Mouse (Mus musculus) MEL (cell line): Measurements from ENCODE around the gene Gemin5. TPM values are rescaled to one million over a fixed set of nuclear protein-coding genes. Genes with fewer than 3 reads are reported as not detected.
"Not testable (repeated sequence)": the region's sequence is repeated elsewhere in the genome, so short reads cannot be mapped to it uniquely, and the experiment has no call there.

Experiments used
- DNase-seq: peaks from one replicate; pipeline ENCODE4 v3.0.0; 2011; ENCODE audit warnings: low read depth, low spot score
- H3K27ac ChIP-seq: 2 replicates; pipeline ENCODE4 v1.5.1; 2012; ENCODE audit warnings: low read depth, mild to moderate bottlenecking, control low read depth, low read length, moderate library complexity; ENCODE audit not compliant: control insufficient read depth
- H3K27me3 ChIP-seq, 2 experiments: fragments of 150-350 bp in 1 of 2; sonication (generic) in 1 of 2; 2 replicates each; pipeline ENCODE4 v1.6.1; 2012; ENCODE audit warnings: low read length in 2 of 2, mild to moderate bottlenecking in 2 of 2, improper control_type of control experiment in 1 of 2, moderate library complexity in 1 of 2; ENCODE audit not compliant: insufficient read depth in 2 of 2, control insufficient read depth in 1 of 2
- H3K36me3 ChIP-seq, 2 experiments: 2 replicates each; pipeline ENCODE4 v1.6.1; 2012 to 2014; ENCODE audit warnings: low read length in 2 of 2, improper control_type of control experiment in 1 of 2, inconsistent platforms in 1 of 2, mild to moderate bottlenecking in 1 of 2; ENCODE audit not compliant: insufficient read depth in 2 of 2, control insufficient read depth in 1 of 2
- H3K4me1 ChIP-seq, 2 experiments: fragments of 150-350 bp in 1 of 2; sonication (generic) in 1 of 2; 2 replicates each; pipeline ENCODE4 v1.6.1; 2012; ENCODE audit warnings: low read length in 2 of 2, improper control_type of control experiment in 1 of 2, mild to moderate bottlenecking in 1 of 2; ENCODE audit not compliant: insufficient read depth in 2 of 2, control insufficient read depth in 1 of 2
- H3K4me3 ChIP-seq, 2 experiments: fragments of 150-350 bp in 1 of 2; sonication (generic) in 1 of 2; 2 replicates each; pipeline ENCODE4 v1.5.1; 2012; ENCODE audit warnings: low read depth in 2 of 2, low read length in 2 of 2, mild to moderate bottlenecking in 2 of 2, moderate library complexity in 2 of 2, control low read depth in 1 of 2, improper control_type of control experiment in 1 of 2; ENCODE audit not compliant: control insufficient read depth in 1 of 2, insufficient read depth in 1 of 2
- H3K79me2 ChIP-seq: 2 replicates; pipeline ENCODE4 v1.6.1; 2012; ENCODE audit warnings: mild to moderate bottlenecking, low read length, moderate library complexity; ENCODE audit not compliant: control insufficient read depth, poor library complexity, insufficient read depth
- H3K9ac ChIP-seq: 2 replicates; pipeline ENCODE4 v1.6.1; 2012; ENCODE audit warnings: low read depth, mild to moderate bottlenecking, control low read depth, low read length, moderate library complexity; ENCODE audit not compliant: control insufficient read depth, poor library complexity, severe bottlenecking
- H3K9me3 ChIP-seq: fragments of 150-350 bp; sonication (generic); replicated peaks from 2 replicates; pipeline ENCODE4 v1.6.1; 2012; ENCODE audit warnings: mild to moderate bottlenecking, low read length, improper control_type of control experiment, moderate library complexity; ENCODE audit not compliant: insufficient read depth
- E2F4 ChIP-seq: IDR thresholded peaks from 2 replicates; pipeline ENCODE4 v1.6.1; 2011; ENCODE audit warnings: low read depth, low read length, improper control_type of control experiment, borderline replicate concordance
- ETS1 ChIP-seq: IDR thresholded peaks from 2 replicates; pipeline ENCODE4 v1.6.1; 2012; ENCODE audit warnings: low read depth, mild to moderate bottlenecking, inconsistent platforms, low read length, improper control_type of control experiment, moderate library complexity
- GATA1 ChIP-seq: IDR thresholded peaks from 2 replicates; pipeline ENCODE4 v1.6.1; 2011; ENCODE audit warnings: low read depth, low read length, improper control_type of control experiment
- HCFC1 ChIP-seq: IDR thresholded peaks from 2 replicates; pipeline ENCODE4 v1.6.1; 2012; ENCODE audit warnings: low read depth, mild to moderate bottlenecking, inconsistent platforms, low read length, improper control_type of control experiment, moderate library complexity
- MAX ChIP-seq: IDR thresholded peaks from 2 replicates; pipeline ENCODE4 v1.6.1; 2011; ENCODE audit warnings: low read length, improper control_type of control experiment
- MAZ ChIP-seq: IDR thresholded peaks from 2 replicates; pipeline ENCODE4 v1.6.1; 2012; ENCODE audit warnings: low read depth, mild to moderate bottlenecking, inconsistent platforms, low read length, improper control_type of control experiment
- MYB ChIP-seq: IDR thresholded peaks from 2 replicates; pipeline ENCODE4 v1.6.1; 2011; ENCODE audit warnings: mild to moderate bottlenecking, low read depth, low read length, improper control_type of control experiment
- NELFE ChIP-seq: IDR thresholded peaks from 2 replicates; pipeline ENCODE4 v1.6.1; 2011; ENCODE audit warnings: low read depth, low read length, improper control_type of control experiment
- NRF1 ChIP-seq: IDR thresholded peaks from 2 replicates; pipeline ENCODE4 v1.6.1; 2014; ENCODE audit warnings: low read depth, mild to moderate bottlenecking, inconsistent platforms, low read length, improper control_type of control experiment, moderate library complexity; ENCODE audit not compliant: poor library complexity, insufficient read depth, severe bottlenecking
- SIN3A ChIP-seq: IDR thresholded peaks from 2 replicates; pipeline ENCODE4 v1.6.1; 2012; ENCODE audit warnings: low read length, improper control_type of control experiment, inconsistent platforms
- TAL1 ChIP-seq: IDR thresholded peaks from 2 replicates; pipeline ENCODE4 v1.6.1; 2012; ENCODE audit warnings: mild to moderate bottlenecking, inconsistent platforms, low read length, moderate library complexity, mixed read lengths
- TCF12 ChIP-seq: IDR thresholded peaks from 2 replicates; pipeline ENCODE4 v1.6.1; 2014; ENCODE audit warnings: low read depth, mild to moderate bottlenecking, inconsistent platforms, low read length, improper control_type of control experiment, moderate library complexity
- ZC3H11A ChIP-seq: IDR thresholded peaks from 2 replicates; pipeline ENCODE4 v1.6.1; 2012; ENCODE audit warnings: low read depth, mild to moderate bottlenecking, inconsistent platforms, low read length, improper control_type of control experiment
- ZNF384 ChIP-seq: IDR thresholded peaks from 2 replicates; pipeline ENCODE4 v1.6.1; 2012; ENCODE audit warnings: low read depth, mild to moderate bottlenecking, inconsistent platforms, low read length, improper control_type of control experiment
- polyA plus RNA-seq, 2 experiments: library from polyadenylated mRNA; stranded (reverse) in 1 of 2; unstranded in 1 of 2; fragments of >175 nt in 1 of 2; fragments of >200 nt in 1 of 2; gene quantifications; 2 replicates each; pipeline versions ENCODE4 v1.2.1 to v1.2.4; 2012; ENCODE audit warnings: low replicate concordance in 2 of 2, low read depth in 1 of 2; ENCODE audit not compliant: insufficient read length in 2 of 2, insufficient read depth in 1 of 2, missing spikeins in 1 of 2
- total RNA-seq: library from RNA; depleted of rRNA; stranded (reverse); fragments of 300-350 nt; gene quantifications from 2 replicates; pipeline ENCODE4 v1.2.3, GENCODE M21; 2012

Gene Gemin5
- total and polyA plus RNA-seq, 3 experiments: 46.5 to 71.9 (median 52.5) TPM

DNA sequence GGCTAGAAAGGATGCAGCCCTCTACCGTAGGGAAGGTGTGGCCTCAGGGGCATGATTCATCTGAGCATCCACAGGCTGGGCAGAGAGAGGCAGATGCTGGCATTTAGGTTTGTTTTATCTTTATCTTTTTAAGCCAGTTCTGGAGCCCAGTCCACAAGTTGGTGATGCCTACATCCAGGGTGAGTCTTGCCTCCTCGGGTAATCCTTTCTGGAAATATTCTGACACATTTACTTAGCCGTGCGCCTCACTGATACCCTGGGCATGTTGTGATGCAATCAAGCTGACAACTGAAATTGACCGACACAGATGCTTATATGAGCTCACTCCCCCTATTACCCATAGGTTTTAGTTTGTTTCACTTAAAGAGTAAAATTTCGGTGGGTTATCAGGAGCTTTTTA is 48.5 kb upstream of the Gemin5 start:
- peak; percentile 41 for DNase-seq
- no peaks in the 10 kb centered on the region for H3K27me3 ChIP-seq
- peaks cover 2% of the 10 kb centered on the region; the same call in 1 of the 2 replicates for H3K79me2 ChIP-seq
- H3K4me3 ChIP-seq: no peak overlapping the region
- no peaks in the 10 kb centered on the region for H3K9me3 ChIP-seq
- peaks cover 0 to 17% of the 10 kb centered on the region in 2 experiments; a peak in 2 of 4 replicates for H3K36me3 ChIP-seq
- no peak for TF ChIP-seq NRF1
- TF ChIP-seq MAZ: no peak
- TF ChIP-seq E2F4: no peak
- no peak for TF ChIP-seq ZNF384
- no peak for TF ChIP-seq GATA1
- TF ChIP-seq MAX: no peak
- no peak for TF ChIP-seq ZC3H11A
- TF ChIP-seq MYB: no peak
- TF ChIP-seq TCF12: peak; percentile 22; the same call in 1 of the 2 replicates
- peak; percentile 66 for TF ChIP-seq ETS1
- TF ChIP-seq HCFC1: no peak
- H3K4me1 ChIP-seq: peaks cover 4 to 24% of the 10 kb centered on the region in 2 experiments
- H3K27ac ChIP-seq: no peak overlapping the region
- no peak overlapping the region for H3K9ac ChIP-seq

- Histone ChIP-seq H3K27ac (no peak overlapping the region), H3K4me3 (no peak overlapping the region), H3K27me3 (no peaks in the 10 kb centered on the region), H3K79me2 (peaks cover 2% of the 10 kb centered on the region; the same call in 1 of the 2 replicates), H3K9me3 (no peaks in the 10 kb centered on the region), H3K9ac (no peak overlapping the region), H3K36me3 (peaks cover 0 to 23% of the 10 kb centered on the region in 2 experiments; a peak in 2 of 4 replicates), H3K4me1 (peaks cover 5 to 31% of the 10 kb centered on the region in 2 experiments)
- no peak for DNase-seq
- no peak for TF ChIP-seq MAZ
- no peak for TF ChIP-seq TAL1
- no peak for TF ChIP-seq NELFE
- no peak for TF ChIP-seq SIN3A
- TF ChIP-seq E2F4: no peak
- TF ChIP-seq MAX: no peak
Observed at GRCm38 (mm10) chr11:58215814-58216213, 47.5 kb upstream of the Gemin5 start.

- H3K27me3 ChIP-seq, H3K79me2 ChIP-seq, DNase-seq, H3K27ac ChIP-seq, H3K9me3 ChIP-seq: not testable (repeated sequence)
- Histone ChIP-seq H3K4me3 (peak overlapping the region in 1 of 2 experiments; percentile 24; a peak in 1 of 4 replicates), H3K9ac (0 out of 2 replicates have a peak overlapping the region, but pooled peaks have one; percentile 21), H3K4me1 (peaks cover 7 to 37% of the 10 kb centered on the region in 2 experiments), H3K36me3 (peaks cover 0 to 23% of the 10 kb centered on the region in 2 experiments; a peak in 2 of 4 replicates)
Observed at GRCm38 (mm10) chr11:58215049-58215430, 46.7 kb upstream of the Gemin5 start.
